Mouse (Mus musculus): ENCODE data around the gene Cdk14. TPM values are rescaled to one million over a fixed set of nuclear protein-coding genes. Genes with fewer than 3 reads are reported as not detected.

The Cdk14 gene
- total RNA-seq, 2 experiments from 2014 or later, result 2.5 to 11.1 TPM

DNA sequence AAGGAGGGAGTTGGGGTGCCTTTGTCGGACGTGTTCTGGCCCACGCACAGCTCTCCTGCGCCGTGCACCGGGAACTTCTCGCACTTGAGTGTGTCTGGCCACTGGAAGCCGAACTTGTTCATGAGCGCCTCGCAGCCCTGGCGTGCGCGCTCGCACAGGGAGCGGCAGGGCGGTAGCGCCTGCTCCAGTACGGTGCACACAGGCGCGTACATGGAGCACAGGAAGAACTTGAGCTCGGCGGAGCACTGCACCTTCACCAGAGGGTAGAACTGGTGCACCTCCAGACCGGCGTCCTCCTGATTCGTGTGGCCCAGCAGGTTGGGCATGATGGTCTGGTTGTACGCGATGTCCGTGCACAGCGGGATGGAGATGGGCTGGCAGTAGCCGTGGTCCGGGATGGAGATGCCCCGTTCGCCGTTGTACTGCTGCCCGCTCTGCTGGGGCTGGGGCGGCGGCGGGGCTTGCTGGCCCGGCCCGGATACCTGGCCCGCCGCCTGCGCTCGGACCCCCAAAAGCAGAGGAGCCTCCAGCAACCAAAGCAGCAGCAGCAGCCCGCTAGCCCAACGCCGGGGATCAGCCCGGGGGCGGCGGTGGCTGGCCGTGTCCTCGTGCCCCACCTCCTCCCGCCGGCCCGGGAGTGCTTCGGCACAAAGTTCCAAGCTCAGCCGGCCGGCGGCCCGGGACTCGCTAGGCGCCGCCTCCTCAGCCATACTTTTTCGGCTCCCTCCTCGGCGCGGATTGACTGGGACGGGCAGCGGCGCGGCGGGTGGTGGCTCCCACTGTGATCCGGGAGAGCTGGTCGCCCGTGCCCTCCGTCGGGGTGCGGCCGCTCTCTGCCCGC is 663.0 kb downstream of the Cdk14 start:
- ATAC-seq (ENCODE audit: poor library complexity, severe bottlenecking), result peak; percentile 30

DNA sequence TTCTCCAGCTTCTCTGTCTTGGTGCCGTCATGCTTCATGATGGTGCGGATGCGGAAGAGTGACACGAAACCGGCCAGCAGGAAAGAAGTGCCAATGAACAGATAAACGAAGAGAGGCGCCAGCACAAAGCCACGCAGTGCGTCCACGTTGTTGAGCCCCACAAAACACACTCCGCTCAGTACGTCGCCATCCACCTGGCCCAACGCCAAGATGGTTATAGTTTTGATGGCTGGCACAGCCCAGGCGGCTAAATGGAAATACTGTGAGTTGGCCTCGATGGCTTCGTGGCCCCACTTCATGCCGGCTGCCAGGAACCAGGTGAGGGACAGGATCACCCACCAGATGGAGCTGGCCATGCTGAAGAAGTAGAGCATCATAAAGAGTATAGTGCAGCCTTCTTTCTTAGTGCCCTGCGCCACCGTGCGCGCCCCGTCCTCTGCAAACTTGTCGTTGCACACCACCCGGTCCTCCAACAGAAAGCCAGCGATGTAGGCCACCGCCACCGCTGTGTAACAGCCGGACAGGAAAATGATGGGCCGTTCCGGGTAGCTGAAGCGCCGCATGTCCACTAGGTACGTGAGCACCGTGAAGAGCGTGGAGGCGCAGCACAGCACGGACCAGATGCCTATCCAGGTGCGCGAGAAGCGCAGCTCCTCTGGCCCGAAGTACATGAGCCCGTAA is 664.0 kb downstream of the Cdk14 start:
- no peak for ATAC-seq (ENCODE audit: poor library complexity, severe bottlenecking)

DNA sequence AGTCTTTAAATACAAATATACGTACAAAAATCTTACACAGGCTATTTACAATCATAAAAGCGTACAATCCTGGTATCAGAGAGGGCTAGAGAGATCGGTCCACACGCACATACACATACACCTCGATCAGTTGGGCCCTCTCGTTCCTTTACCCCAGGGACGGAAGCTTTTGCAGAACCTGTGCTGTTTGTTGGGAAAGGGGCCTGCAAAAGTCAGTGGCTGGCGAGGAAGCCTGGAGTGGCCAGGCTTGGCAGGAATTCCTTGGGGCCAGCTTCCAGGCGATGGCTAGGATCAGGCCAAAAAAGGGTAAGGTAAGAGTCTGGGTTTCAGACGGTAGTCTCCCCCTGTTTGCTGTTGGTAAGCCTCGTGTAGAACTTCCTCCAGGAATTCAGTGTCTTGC is 664.8 kb downstream of the Cdk14 start:
- no peak for ATAC-seq (ENCODE audit: poor library complexity, severe bottlenecking)

DNA sequence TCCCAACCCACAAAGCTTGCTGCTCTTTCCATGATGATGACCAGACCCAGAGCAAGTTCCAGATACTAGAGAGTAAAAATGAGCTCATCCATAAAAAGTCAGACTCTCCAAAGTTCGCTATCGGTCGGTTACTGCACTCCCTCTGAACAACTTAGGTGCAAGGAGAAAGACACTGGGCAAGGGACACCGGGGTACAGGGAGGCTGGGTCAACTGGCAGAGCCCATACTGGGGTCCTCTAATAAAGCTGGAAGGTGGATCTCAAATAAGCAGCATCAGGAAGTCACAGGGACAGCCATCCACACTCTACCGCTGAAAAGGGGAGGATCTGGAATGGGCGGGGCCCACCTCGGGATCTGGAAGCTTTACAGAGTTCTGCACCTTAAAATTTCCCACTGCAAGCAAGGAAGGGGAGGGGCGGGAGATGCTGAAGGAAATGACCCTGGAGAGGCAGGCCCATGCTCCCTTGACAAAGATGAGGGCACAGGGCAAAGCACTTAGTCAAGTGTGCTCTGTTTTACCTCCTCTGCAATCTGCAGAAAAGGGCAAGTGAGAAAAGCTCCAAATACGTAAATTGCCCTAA is 665.3 kb downstream of the Cdk14 start:
- ATAC-seq (ENCODE audit: poor library complexity, severe bottlenecking), result no peak

Other genes with a start within 250 kb of the Cdk14 start
- gene 1700015F17Rik, start 58.8 kb upstream of the Cdk14 start, total RNA-seq (2015), result not detected in 2 replicates
- gene 1700015F17Rik, start 58.8 kb upstream of the Cdk14 start, total RNA-seq (2017), result not detected in 2 replicates
- 0.80 and 3.2 TPM in 2 replicates for gene Cldn12, start 94.6 kb upstream of the Cdk14 start, total RNA-seq (2015)
- 2.2 and 2.3 TPM in 2 replicates for gene Cldn12, start 94.6 kb upstream of the Cdk14 start, total RNA-seq (2017)
- gene Gtpbp10, start 139.2 kb upstream of the Cdk14 start, total RNA-seq (2015), result 14.2 and 14.8 TPM in 2 replicates
- gene Gtpbp10, start 139.2 kb upstream of the Cdk14 start, total RNA-seq (2017), result 15.8 and 17.6 TPM in 2 replicates
- not detected in 2 replicates for gene Gm8773, start 153.5 kb upstream of the Cdk14 start, total RNA-seq (2015)
- gene Gm8773, start 153.5 kb upstream of the Cdk14 start, total RNA-seq (2017), result not detected in 2 replicates
- gene Cfap69, start 243.9 kb upstream of the Cdk14 start, total RNA-seq (2015), result not detected in 2 replicates
- not detected in 2 replicates for gene Cfap69, start 243.9 kb upstream of the Cdk14 start, total RNA-seq (2017)

All from megakaryocyte, adult 5-6 weeks (primary cell).